In the genomic region with DNA sequence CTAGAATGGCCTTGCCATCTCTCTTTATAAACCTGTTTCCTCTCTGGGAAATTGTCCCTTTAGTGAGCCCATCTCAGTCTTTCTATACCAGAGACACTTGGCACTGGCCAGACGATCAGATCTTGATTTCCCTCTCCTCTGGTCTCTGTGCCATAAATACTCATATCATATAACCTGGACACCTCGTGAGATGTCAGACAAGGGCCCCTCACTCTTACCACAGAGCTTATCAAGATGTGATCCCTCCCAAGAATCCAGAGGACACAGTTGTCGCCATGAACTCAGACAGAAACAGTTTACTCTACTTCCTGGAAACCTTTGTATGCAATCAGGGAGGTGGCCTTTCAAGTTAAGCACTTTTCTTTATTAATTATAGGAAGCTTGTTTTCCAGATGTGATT, we compare ENCODE assay signal across 16 mouse cellular contexts.
"Had no signal": no experiment of that assay in that cellular context is flagged by ENCODE, and none has a peak within 500 bp of the region (broad histone marks: within the 10 kb centered on the region; RNA-seq: fewer than 3 reads in every experiment).

No protein-coding gene starts in this region.

- H3K9ac ChIP-seq: liver, postnatal 0 days; lung, embryonic 14.5 days; midbrain, embryonic 13.5 days; midbrain, embryonic 15.5 days; neural tube, embryonic 12.5 days; stomach, embryonic 15.5 days had no signal

- H3K4me3 ChIP-seq: megakaryocyte, embryonic 14.5 days; midbrain, embryonic 13.5 days; midbrain, embryonic 15.5 days; neural tube, embryonic 12.5 days; stomach, embryonic 15.5 days had no signal

- H3K36me3 ChIP-seq: midbrain, embryonic 13.5 days; midbrain, embryonic 15.5 days; neural tube, embryonic 12.5 days; stomach, embryonic 15.5 days had no signal

- H3K9me3 ChIP-seq: midbrain, embryonic 13.5 days; midbrain, embryonic 15.5 days; neural tube, embryonic 12.5 days; stomach, embryonic 15.5 days had no signal

- H3K4me1 ChIP-seq: midbrain, embryonic 13.5 days; midbrain, embryonic 15.5 days had no signal

- H3K4me2 ChIP-seq: lung, embryonic 14.5 days; midbrain, embryonic 11.5 days; midbrain, embryonic 13.5 days; midbrain, embryonic 15.5 days; neural tube, embryonic 12.5 days; stomach, embryonic 15.5 days had no signal

- H3K27ac ChIP-seq: macrophage; midbrain, embryonic 13.5 days; midbrain, embryonic 15.5 days; neural tube, embryonic 12.5 days; stomach, embryonic 15.5 days; stomach, postnatal 0 days had no signal

- H3K27me3 ChIP-seq: midbrain, embryonic 13.5 days; midbrain, embryonic 15.5 days; neural tube, embryonic 12.5 days; stomach, embryonic 15.5 days had no signal

- ATAC-seq: liver, postnatal 0 days; midbrain, embryonic 13.5 days; midbrain, embryonic 15.5 days had no signal

- DNase-seq: liver, postnatal 0 days; lung, embryonic 14.5 days; lung, postnatal 14 days; lung, postnatal 36 days; right cerebral cortex, postnatal 14 days; thymus, adult 2 months; thymus, postnatal 25 days; thymus, postnatal 4 days had no signal
